Mouse (Mus musculus): ENCODE results near the gene Bcl2l15.
A peak's percentile ranks its signal among the peaks of the same experiment; 100 is the strongest.
"Not testable (repeated sequence)": the region's sequence is repeated elsewhere in the genome, so short reads cannot be mapped to it uniquely, and the experiment has no call there.

Bcl2l15 gene

GRCm38 (mm10) chr3:103832426-103832825, at the start of gene Bcl2l15:
Gene Bcl2l15 (plus strand): TSS chr3:103832601.
- DNase-seq, result no peak

GRCm38 (mm10) chr3:103782844-103783609, 49.4 kb upstream of the Bcl2l15 start:
- no peak for DNase-seq

GRCm38 (mm10) chr3:103787225-103787624, 45.2 kb upstream of the Bcl2l15 start:
- DNase-seq, result peak; percentile 60 to 72

GRCm38 (mm10) chr3:103789096-103789495, 43.3 kb upstream of the Bcl2l15 start:
- DNase-seq, result no peak

- DNase-seq, result peak; percentile 72 to 79
Observed at GRCm38 (mm10) chr3:103789891-103790345, 42.5 kb upstream of the Bcl2l15 start.

GRCm38 (mm10) chr3:103790346-103791145, 41.9 kb upstream of the Bcl2l15 start:
- DNase-seq, result peak; percentile 27 to 34

GRCm38 (mm10) chr3:103791230-103792110, 40.9 kb upstream of the Bcl2l15 start, which contains the start of gene Hipk1:
Gene Hipk1 (minus strand): TSS chr3:103791563.
- peak; percentile 96 to 97 for DNase-seq

GRCm38 (mm10) chr3:103792111-103792406, 40.3 kb upstream of the Bcl2l15 start:
- not testable (repeated sequence) for DNase-seq

- no peak for DNase-seq
Observed at GRCm38 (mm10) chr3:103792566-103792965, 39.8 kb upstream of the Bcl2l15 start.

GRCm38 (mm10) chr3:103796389-103796788, 36.0 kb upstream of the Bcl2l15 start:
- DNase-seq, result no peak

GRCm38 (mm10) chr3:103799507-103799906, 32.9 kb upstream of the Bcl2l15 start:
- DNase-seq, result no peak

- DNase-seq, result peak; percentile 89 to 93
Observed at GRCm38 (mm10) chr3:103801631-103802531, 30.5 kb upstream of the Bcl2l15 start.

- no peak for DNase-seq
Observed at GRCm38 (mm10) chr3:103802861-103803260, 29.5 kb upstream of the Bcl2l15 start.

GRCm38 (mm10) chr3:103805671-103806070, 26.7 kb upstream of the Bcl2l15 start:
- no peak for DNase-seq

- peak; percentile 88 to 91 for DNase-seq
Observed at GRCm38 (mm10) chr3:103808891-103809798, 23.3 kb upstream of the Bcl2l15 start, which contains the start of the genes Dclre1b, Ap4b1 and Gm43064. Gene Dclre1b (minus strand): TSS chr3:103809444. Gene Ap4b1 (plus strand): TSS chr3:103809520. Gene Gm43064 (plus strand): TSS chr3:103809573.

- no peak for DNase-seq
Observed at GRCm38 (mm10) chr3:103809799-103810150, 22.6 kb upstream of the Bcl2l15 start.

GRCm38 (mm10) chr3:103810967-103811366, 21.4 kb upstream of the Bcl2l15 start:
- DNase-seq, result no peak

- DNase-seq, result no peak
Observed at GRCm38 (mm10) chr3:103827548-103827947, 4.9 kb upstream of the Bcl2l15 start.

- no peak for DNase-seq
Observed at GRCm38 (mm10) chr3:103829036-103829435, 3.4 kb upstream of the Bcl2l15 start.

GRCm38 (mm10) chr3:103830681-103831080, 1.7 kb upstream of the Bcl2l15 start:
- not testable (repeated sequence) for DNase-seq

Measured in lung, adult 18-20 months (tissue).